Mouse (Mus musculus) cerebellum, adult 9-10 months (tissue): Measurements from ENCODE around the gene Mefv.
A peak's percentile ranks its signal among the peaks of the same experiment; 100 is the strongest.
"Not testable (repeated sequence)": the region's sequence is repeated elsewhere in the genome, so short reads cannot be mapped to it uniquely, and the experiment has no call there.

Source experiments
- DNase-seq: peaks from one replicate; pipeline ENCODE4 v3.0.0; 2022

Mefv gene

GRCm38 (mm10) chr16:3717980-3718379, at the start of gene Mefv:
TSS of gene Mefv (minus strand) at chr16:3718097.
- no peak for DNase-seq

GRCm38 (mm10) chr16:3748976-3749375, 31.1 kb upstream of the Mefv start:
- DNase-seq = no peak

GRCm38 (mm10) chr16:3745656-3746055, 27.8 kb upstream of the Mefv start:
- peak; percentile 46 for DNase-seq

GRCm38 (mm10) chr16:3744186-3744700, 26.3 kb upstream of the Mefv start:
- peak; percentile 58 for DNase-seq

GRCm38 (mm10) chr16:3743503-3744185, 25.7 kb upstream of the Mefv start, which contains the start of gene Zfp263:
TSS of gene Zfp263 (plus strand) at chr16:3744093.
- peak; percentile 95 for DNase-seq

GRCm38 (mm10) chr16:3742466-3742865, 24.6 kb upstream of the Mefv start:
- peak; percentile 59 for DNase-seq

GRCm38 (mm10) chr16:3733198-3733732, 15.4 kb upstream of the Mefv start:
- DNase-seq = no peak

- DNase-seq = no peak
Observed at GRCm38 (mm10) chr16:3732612-3733011, 14.7 kb upstream of the Mefv start.

- no peak for DNase-seq
Observed at GRCm38 (mm10) chr16:3727980-3728720, 10.3 kb upstream of the Mefv start.

- DNase-seq = no peak
Observed at GRCm38 (mm10) chr16:3723231-3723630, 5.3 kb upstream of the Mefv start.

- DNase-seq = no peak
Observed at GRCm38 (mm10) chr16:3714731-3715130, 3.2 kb downstream of the Mefv start.

GRCm38 (mm10) chr16:3706680-3707079, 11.2 kb downstream of the Mefv start:
- no peak for DNase-seq

- no peak for DNase-seq
Observed at GRCm38 (mm10) chr16:3700893-3701292, 17.0 kb downstream of the Mefv start.

GRCm38 (mm10) chr16:3699281-3699680, 18.6 kb downstream of the Mefv start:
- DNase-seq = no peak

GRCm38 (mm10) chr16:3689608-3690007, 28.3 kb downstream of the Mefv start:
- not testable (repeated sequence) for DNase-seq
